Mouse (Mus musculus) large intestine, adult 2 months (tissue): ENCODE measurements around the gene Ano5. TPM values are rescaled to one million over a fixed set of nuclear protein-coding genes. Genes with fewer than 3 reads are reported as not detected.

Experiments
- DNase-seq: peaks from one replicate; pipeline ENCODE4 v3.0.0-alpha.2; 2012; ENCODE audit warnings: low read depth, low spot score
- WGBS: fragments of 180-500 bp; shearing (Covaris S2); methylation state at CpG from one replicate; pipeline ENCODE4 v1.1.7; 2018; 5-methylcytosine and 5-hydroxymethylcytosine counted together
- polyA plus RNA-seq: library from polyadenylated mRNA; depleted of rRNA; stranded (reverse); fragments of >200 nt; gene quantifications from 2 replicates; pipeline ENCODE4 v1.2.3, GENCODE M21; 2012; rRNA removed

The Ano5 gene
- polyA plus RNA-seq: 0.04 and 0.08 TPM in 2 replicates

DNA sequence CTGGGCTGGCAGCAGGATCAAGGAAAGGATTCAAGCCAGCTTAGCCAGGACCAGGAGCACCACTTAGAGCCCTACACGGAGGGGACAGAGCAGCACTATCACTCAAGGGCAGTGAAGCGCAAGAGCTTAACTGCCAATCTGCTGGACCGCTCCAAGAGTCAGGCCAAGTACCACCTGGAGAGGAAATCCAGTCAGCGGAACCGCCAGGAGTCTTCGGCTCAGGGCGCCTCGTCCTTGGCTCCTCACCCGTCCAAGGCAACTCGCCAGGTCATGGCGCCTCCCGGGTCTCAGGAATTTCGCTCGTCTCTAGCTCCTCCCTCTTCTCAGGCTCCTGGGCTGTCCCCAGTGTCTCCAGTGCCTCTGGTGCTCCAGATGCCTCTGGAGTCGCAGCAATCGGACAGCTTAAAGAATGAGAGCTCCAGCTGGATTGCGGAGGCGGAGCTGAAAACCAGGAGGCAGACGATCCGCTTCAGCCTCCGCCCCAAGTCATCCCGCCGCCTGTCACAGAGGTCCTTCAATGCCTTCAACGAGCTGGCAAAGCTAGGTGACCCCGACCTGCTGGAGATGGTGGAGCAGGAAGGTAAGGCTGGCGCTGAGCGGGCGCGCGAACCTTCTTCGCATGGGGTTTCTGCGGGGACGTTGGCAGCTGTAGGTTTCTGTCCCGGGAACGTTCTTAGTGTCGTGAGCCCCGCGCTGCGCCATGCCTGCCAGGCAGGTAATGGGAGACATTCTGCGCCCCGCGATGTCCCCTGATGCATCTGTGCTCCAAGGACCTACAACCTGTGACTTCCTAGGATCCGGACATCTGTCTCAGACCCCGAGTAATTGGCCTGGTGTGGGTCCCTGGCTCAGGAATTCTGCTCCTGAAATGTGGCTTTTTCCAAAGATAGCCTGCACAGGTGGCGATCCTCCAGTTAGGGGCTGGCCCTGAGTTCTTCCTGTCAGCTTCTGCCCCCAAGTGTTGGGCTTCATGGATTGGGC, at the start of gene Ano5:
TSS of gene Ano5 (plus strand) at position 359 of the 981 bp plus-strand sequence.
- DNase-seq: no peak
- 9% methylated on average over 45 of the region's 45 CpGs for WGBS

DNA sequence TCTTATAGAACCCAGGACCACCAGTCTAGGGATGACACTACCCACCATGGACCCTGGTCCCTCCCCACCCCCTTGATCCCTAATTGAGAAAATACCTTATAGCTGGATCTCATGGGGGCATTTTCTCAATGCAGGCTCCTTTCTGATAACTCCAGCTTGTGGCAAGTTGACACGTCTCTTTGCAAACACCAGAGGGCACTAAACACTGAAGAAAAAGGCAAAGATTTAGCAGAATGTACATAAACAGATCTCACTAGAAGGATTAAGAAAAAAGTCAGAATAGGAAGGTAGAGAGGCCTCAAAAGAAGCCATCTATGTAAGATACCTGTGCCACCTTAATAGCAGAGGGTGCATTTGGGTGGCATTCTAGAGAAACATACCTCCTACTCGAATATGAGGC, 11.4 kb upstream of the Ano5 start:
- DNase-seq: no peak
- 26% methylated on average over 2 of the region's 2 CpGs for WGBS

DNA sequence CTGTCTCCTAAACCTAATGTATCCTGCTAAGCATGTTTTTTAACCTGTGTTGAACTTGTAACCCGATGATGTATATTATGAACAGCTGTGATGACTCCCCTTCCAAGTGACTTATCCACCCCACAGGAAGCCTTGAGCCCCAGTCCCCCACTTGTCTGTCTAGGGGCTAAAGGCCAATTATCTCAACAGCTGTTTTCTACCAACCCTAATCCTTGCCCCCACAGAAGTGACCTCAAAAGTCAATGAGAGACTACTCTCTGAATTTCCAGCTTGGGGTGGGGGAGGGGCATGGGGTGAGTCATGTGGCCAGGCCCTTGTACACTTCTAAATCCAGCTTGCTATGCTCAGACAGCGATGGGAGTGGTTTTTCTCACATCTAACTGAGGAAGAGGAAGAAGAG, 6.9 kb upstream of the Ano5 start:
- 34% methylated on average over 2 of the region's 2 CpGs for WGBS
- no peak for DNase-seq

DNA sequence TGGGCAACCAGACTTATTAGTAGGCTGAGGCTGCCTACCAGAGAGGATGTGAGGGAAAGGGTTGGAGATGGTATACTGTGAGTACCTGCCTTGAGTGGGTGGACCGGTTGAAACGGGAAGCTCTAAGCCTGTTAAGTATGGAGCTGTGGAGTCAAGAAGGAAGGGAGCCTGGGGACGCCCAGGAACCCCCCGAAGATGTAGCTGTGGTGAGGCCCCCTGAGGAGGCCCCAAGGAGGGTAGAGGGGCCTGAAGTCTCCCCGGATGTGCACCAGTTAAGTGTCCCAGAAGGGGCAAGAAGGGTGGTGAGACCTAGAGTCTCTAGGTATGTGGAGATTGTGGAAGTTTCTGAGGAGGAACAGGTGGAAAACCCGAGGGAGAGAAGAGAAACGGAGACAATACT, 682 bp upstream of the Ano5 start:
- no peak for DNase-seq
- WGBS: 72% methylated on average over 7 of the region's 7 CpGs

DNA sequence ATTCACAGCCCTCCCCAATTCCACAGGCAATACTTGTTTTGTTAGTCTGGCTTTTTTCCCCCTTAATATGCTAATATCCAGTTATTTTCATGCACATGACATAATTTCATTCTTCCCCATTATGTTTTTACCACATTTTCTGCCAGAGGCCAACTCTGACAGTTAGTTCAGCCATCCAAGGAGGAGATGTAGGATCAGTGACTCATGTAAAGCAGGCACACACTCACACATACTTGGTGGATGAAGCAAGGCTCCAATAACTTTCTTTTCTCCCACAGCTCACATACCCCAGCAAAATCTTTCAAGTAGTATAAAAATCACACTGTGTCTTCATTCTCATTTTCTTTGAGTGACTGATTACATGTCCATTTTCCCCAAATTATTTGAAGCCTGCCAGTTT, 28.5 kb downstream of the Ano5 start:
- no peak for DNase-seq

DNA sequence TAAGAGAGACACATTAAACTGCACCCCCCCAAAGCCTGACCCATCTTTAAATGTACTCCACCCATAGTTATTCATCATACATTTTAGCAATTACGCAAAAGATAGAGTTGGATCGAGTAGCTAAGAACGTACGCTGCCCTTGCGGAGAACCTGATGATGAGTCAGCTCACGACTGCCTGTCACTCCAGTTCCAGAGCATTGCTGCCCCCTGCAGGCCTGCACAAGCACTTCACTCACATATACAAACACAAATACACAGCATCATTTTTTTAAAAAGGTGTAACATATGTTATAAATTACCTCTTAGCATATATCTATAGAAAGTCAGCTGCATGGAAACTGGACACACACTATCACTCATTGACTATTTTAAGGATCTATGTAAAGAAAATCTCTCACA, 29.9 kb downstream of the Ano5 start:
- DNase-seq: no peak
- 67% methylated on average over 6 of the region's 6 CpGs for WGBS

DNA sequence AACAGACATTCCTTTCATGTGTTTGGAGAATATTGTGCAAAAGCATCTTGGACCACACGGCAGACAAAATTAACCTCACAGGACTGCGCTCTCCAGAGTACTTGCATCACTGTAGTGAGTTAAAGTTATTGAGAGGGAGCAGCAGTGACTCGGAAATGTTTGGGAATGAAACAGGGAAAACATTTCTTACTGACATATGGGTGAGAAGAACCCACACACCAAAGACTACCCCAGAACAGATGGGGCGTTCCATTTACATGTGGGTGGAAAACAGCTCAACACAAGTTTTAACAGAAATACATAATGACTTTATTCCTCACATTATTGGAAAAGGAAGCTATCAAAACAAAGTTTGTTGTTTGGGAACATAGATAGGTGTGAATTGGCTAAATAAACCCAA, 89.2 kb downstream of the Ano5 start:
- no peak for DNase-seq
- 78% methylated on average over 4 of the region's 4 CpGs for WGBS

DNA sequence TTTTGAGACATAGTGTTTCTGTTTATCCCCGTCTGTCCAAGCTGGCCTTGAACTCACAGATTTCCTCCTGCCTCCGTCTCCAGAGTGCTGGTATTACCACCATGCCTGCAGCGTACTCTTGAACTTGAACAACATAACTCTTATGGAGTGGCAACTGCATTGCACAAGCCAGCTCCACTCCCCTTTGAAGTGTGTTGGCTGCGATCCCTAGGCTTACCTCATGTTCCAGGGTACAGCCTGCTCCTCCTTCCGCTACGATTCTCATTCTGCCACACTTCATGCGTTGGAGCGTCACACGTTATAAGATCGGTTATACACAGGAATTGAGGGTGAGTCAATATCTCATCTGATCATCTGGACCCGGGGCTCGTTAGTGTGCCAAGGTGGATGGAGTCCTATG, 92.9 kb downstream of the Ano5 start:
- DNase-seq: no peak
- 84% methylated on average over 12 of the region's 12 CpGs for WGBS

DNA sequence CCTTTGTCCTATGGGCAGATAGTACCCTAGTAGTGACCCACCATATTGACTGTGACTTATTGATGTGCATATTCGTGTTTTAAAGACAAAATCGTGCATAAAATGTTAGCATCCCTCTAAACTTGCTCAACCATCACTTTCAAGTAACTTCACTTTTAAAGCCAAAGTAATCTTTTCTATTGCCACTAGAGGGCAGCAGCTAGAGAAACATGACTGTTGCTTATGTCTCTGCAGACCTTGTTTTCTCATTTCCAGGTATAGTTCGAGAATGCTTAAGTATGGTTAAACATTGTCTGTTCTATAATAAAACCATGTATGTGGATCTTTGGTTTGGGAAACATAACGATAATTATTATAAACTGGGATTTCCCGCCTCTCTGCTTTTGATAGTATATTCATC, 103.6 kb downstream of the Ano5 start:
- no peak for DNase-seq
- 35% methylated on average over 5 of the region's 5 CpGs for WGBS

DNA sequence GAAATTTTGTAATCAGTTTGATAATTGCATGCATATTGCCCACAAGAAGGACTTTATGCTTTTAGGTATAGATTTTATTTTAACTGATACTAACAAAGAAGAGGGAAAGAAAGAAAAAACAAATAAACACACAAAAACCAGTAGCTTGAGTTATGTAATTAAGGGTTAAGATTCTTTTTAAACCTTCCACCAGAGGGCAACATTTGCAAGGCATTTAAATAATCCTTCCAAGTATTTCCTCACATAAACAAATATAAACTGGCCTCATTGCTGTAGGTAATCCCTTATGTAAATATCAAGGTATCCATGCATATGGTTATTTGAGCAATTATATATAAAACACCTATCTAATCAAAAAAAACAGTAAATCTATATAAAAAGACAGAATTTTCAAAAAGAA, 107.1 kb downstream of the Ano5 start:
- no peak for DNase-seq

DNA sequence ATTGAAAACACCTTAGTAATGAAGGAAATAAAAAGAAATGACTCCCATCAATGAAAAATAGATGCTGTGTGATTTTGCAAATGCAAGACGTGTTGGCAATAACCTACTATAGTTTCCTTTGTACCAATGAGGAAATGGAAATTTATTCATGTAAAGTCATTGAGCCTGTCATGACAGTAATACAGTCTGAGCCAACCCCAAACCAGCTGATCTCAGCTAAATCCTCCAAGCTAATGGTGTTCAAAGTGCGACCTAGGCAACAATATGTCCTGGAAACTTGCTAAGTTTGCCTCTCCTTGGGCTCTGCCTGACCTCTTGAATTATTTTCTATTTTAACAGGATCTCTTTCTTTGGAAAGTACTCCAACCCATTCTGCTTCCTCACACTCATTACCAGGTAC, 107.6 kb downstream of the Ano5 start:
- no peak for DNase-seq
- WGBS: 17% methylated on average over 2 of the region's 2 CpGs

DNA sequence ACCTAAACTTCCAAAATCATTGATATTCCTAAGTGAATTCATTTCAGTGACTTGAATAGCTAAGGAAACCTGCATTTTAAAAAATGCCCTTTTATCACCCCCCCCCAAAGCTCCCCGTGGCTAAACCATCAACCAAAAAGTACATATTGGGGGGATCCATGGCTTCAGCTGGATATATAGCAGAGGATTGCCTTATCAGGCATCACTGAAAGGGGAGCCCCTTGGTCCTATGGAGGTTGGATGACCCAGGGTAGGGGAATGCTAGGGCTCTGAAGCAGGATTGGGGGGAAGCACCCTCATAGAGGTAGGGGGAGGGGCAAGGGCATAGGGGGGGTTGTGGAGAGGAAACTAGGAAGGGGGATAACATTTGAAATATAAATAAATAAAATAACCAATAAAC, 109.1 kb downstream of the Ano5 start:
- no peak for DNase-seq
- 33% methylated on average over 1 of the region's 1 CpGs for WGBS

DNA sequence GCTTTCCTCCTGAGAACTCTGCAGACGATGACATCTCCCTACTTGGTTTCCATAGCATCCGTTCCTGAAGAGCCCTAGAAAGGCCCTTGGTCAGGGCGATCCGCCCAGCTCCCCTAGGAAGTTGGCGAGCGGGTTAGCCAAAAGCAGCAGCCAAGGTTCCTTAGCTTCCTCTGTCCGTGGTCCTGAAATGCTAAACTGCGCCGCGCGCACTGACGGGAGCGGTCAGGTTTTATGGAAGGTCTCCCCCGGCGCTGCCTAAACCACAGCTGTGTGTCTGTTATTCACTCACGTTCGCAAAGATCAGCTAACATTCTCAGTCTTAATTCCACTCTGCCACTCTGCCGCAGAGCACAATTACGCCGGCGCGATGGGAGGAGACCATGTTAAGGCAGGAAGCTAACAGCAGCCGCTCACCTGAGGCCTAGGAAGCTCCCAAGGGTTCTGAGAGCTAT, 110.9 kb downstream of the Ano5 start, which contains the start of gene Slc17a6:
TSS of gene Slc17a6 (plus strand) at position 313 of the 452 bp plus-strand sequence.
- WGBS: 2% methylated on average over 23 of the region's 23 CpGs
- DNase-seq: no peak

DNA sequence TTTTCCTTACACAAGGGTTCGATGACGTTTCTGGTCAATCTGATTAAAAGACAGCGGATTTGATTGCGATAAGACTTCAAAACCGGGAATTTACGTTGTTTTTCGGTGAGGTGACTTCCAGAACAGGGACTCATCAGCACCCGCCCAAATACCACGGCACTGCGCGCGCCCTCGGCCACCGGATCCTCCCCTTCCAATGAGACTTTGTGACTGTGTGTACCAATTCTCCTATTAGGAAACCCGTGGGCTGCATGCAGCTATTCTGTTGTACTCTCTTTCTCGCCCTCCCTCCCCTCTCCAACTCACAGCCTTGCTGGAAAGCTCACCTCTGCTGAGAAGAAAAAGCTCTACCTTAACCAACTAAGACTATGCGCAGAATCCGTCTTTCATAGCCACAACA, 111.4 kb downstream of the Ano5 start:
- WGBS: 4% methylated on average over 18 of the region's 18 CpGs

DNA sequence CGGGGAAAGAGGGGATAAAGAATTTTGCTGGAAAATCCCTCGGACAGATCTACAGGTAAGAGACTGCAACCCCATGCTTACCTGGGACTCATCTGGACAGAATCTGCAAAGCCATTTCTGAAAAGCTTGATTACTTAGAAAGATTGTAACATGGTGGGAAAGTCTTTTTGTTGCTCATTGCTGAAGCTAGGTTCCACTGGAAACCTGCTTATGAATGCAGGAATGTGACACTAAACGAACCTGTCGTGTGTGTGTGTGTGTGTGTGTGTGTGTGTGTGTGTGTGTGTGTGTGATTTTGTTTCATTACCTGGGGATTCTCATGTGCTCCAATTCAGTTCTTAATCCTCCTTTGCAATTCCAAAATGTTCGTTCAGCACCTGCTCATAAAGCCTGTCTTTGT, 111.8 kb downstream of the Ano5 start:
- WGBS: 7% methylated on average over 5 of the region's 5 CpGs
- no peak for DNase-seq

More for the DNA sequence above, 111.4 kb downstream of the Ano5 start:
- no peak for DNase-seq

DNA sequence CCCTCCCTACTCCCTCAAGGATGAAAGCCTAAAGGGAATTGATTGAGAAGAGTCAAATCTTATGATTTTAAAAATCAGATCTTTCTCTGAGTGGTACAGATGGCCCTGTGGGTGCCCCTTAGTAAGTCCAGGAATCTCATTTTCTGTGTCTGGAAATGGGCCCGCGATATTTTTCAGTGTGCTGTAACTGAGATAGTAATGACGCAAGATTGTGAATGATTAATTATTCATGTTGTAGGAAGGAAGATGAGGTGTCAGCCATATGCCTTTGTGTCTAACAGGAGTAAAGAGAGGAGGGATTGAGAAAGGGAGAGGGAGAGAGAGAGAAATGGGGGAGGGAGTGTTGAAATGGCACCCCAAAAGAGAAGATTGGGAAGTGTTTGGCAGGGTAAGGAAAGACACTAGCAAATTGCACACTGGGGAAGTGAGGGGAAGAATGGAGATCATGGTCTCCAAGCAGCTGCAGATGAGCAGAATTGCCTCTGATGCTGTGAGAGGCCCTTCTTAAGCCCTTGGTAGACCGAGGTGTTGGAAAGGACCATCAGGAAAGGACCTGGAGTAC, 113.6 kb downstream of the Ano5 start:
- no peak for DNase-seq
- 3% methylated on average over 4 of the region's 4 CpGs for WGBS

DNA sequence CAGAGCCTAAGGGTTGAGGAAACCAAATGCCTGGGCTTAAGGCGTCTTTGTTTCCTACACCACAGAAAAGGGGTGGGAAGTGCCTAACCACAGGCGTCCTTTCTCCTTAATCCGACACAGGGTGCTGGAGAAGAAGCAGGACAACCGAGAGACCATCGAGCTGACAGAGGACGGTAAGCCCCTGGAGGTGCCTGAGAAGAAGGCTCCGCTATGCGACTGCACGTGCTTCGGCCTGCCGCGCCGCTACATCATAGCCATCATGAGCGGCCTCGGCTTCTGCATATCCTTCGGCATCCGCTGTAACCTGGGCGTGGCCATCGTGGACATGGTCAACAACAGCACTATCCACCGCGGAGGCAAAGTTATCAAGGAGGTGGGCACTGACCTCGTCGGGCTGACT, 114.3 kb downstream of the Ano5 start:
- DNase-seq: no peak
- WGBS: 3% methylated on average over 23 of the region's 23 CpGs

DNA sequence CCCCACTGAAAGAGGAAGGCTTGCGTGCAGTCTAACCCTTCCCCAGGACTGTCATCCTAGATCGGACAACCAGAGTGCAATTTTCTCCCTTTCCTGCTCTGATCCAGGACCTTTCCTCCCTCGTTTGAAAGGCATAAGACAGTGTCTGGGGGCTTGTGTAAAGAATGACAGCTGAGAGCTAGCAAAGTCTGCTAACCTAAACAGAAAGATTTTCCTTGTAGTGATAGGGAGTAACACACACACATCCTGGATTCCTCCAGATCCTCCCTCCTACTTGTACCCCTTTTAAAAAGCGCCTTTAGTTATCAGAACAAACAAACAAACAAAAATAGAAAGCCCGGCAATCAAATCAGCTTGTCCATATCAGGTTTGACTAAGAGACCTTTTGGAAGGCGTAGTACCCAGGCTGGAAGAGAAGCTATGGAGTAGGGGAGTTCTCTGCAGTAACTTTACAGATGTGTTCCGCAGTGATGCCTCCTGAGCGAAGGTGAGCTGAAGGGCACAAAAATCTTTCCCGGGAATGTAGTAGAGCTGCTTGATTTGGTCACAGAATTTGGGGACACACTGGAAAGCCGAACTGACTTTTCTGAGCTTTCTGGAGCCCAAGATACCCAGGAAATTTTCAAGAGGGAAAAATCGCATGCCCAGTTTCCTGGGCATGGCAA, 114.9 kb downstream of the Ano5 start:
- 7% methylated on average over 11 of the region's 11 CpGs for WGBS
- DNase-seq: no peak

DNA sequence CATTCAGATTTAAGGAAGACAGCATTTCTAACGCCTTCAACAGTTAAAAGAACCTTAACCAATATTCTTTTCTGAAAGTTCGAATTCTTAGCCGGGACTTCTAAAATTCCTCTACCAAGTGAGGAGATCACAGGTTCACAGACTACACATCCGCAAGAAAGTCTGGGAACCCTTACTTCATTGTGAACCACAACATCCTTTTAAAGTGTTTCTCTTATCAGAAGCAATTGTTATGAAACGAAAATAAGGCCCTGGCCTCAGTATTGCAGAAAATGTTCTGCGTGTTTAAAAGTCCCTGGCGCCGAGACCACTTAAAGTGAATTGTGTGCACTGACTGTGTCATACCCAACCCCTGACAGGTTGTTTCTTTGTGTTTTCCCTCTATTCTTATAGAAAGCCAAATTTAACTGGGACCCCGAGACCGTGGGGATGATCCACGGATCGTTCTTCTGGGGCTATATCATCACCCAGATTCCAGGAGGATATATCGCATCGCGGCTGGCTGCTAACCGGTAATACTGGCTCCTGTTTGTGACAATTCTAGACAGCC, 115.7 kb downstream of the Ano5 start:
- no peak for DNase-seq
- WGBS: 4% methylated on average over 16 of the region's 16 CpGs

DNA sequence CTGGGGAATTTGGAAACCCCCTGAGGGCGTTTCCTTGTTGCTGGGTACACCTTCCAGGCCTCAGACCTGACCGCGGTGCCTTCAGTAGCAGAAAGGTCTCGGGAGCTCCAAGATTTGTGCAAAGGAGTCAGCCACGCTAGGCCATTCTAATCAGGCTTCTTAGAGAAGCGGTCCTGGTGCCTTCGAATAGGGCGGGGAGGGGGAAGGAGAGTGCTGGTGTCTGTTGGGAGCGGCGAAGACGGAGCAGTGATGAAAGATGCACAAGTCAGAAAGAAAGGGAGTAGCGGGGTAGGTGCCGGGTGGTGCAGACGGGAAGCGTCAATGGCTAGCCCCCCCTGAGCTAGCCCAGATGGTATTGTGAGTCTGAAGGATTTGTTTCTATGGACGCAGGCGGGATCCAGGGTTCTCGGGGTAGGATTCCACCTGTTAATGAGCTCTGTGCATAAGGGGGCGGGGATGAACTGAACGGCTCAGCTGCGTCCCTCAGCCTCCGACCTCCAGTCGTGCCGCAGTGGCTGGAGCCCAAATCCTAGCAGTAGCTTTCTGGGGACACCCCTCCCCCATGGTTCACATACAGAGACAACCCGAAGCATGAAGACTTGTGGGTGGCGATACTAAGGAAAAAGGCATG, 116.3 kb downstream of the Ano5 start:
- DNase-seq: no peak
- WGBS: 2% methylated on average over 26 of the region's 26 CpGs
